Mouse (Mus musculus): ENCODE measurements at regions not wholly inside any gene's neighbourhood (a gene's known extent, or its start where the extent isn't known, plus 50 kb on each side); places are given as distances from the start of the nearest gene placed in this dataset.

GRCm38 (mm10) chr14:66527061-66527460 is 518.1 kb upstream of the Gulo start:
- TF ChIP-seq CTCF (IDR thresholded peaks at IDR 0.05; ENCODE audit: borderline replicate concordance, extremely low read depth, insufficient read depth, insufficient read length) (no peak), POLR2A (IDR thresholded peaks at IDR 0.05; ENCODE audit: borderline replicate concordance, extremely low read depth, insufficient read depth, insufficient read length, poor library complexity, severe bottlenecking) (no peak)
